Mouse (Mus musculus) adrenal gland, adult 2 months (tissue): ENCODE measurements around the gene Zbtb43. TPM values are rescaled to one million over a fixed set of nuclear protein-coding genes. Genes with fewer than 3 reads are reported as not detected.

Experiments
- DNase-seq: peaks from one replicate; pipeline ENCODE4 v3.0.0; 2021
- polyA plus RNA-seq: library from polyadenylated mRNA; depleted of rRNA; stranded (reverse); fragments of >200 nt; gene quantifications from 2 replicates; pipeline ENCODE4 v1.2.3, GENCODE M21; 2012; rRNA removed
- total RNA-seq, 2 experiments: library from RNA; stranded (reverse); gene quantifications; 2 replicates each; pipeline ENCODE4 v1.2.3; 2021

The Zbtb43 gene
- total and polyA plus RNA-seq, 3 experiments, result 4.9 to 26.4 (median 19.9) TPM

DNA sequence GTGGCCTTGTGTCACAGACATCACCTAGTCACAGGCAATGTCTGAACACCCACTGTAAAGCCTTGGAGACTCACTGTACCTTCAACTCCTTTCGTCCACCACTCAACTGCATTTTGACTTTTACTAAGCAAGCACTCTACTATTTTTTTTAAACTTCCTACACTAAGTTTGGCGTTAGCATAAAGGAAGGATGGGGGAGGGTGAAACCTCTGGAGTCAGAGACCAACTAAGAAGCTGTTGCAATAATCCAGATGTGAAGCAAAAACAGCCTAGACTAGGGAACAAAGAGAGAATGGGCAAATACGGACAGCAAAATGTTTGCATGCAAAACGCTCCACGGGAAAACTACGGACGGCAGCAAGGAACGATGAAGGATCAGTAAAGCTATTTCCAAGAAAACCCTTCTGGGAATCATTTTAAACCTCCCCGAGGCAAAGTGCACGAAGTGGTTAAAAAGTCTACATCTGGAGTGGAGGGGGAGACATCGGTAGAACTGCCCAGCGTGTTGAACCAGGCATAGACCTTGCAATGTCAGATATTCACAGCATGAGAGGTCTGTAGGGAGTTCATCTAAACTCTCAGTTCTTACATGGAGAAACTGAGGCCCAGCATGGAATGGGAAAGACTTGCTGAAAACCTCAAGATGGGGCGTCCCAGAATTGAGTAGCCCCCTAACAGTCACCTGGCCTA, 38.1 kb downstream of the Zbtb43 start:
- no peak for DNase-seq

DNA sequence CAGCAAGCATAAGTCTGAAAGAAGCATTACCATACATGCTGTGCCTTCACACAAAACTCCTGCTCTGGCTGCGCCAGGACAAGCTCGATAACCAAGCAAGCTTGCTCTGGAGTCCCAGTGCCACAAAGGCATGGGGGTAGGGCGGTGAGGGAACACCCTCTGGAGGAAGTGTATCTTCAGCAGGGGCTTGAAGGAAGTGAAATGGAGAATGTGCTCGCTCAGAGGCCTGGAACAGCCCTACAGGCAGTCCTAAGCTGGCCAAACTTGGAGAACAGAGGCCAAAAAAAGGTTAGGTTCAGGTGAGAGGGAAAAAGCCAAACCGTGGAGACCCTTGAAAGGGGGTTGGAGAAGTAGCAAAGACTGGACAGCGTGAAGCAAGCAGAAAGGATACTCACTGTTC, 39.0 kb downstream of the Zbtb43 start:
- no peak for DNase-seq

DNA sequence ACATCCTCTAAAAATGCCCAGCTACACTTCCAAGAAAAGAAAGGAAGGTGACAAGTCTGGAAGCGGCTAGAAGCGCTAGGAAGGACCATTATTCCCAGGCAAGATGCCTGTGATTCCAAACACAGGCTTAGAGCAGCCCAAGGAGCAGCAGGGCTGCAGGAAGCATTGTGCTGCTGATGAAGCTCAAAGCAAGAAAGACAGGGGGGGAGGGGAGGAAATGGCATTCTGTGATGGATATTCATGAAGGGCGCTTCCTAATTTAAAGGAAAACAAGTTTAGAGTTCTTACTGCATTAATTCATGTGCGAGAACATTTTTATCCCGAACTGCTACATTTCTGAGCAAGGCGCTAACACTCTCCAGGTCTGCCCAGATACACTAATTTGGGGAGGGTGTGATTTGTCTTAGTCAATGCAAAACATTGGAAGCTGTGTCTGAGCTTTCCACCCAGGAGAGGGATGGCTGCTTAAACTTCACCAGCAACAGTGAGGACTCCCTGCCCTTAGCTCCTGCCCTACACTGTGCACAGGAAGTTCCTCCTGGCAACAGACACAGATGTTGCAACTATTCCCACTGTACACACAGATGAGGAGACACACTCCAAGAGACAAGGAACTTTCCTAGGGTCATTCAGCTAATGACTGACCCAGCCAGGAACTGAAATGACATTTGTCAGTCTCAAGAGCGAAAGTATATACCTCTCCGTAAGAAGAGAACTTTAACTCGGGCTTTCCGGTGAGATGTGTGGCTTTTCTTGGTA, 41.5 kb downstream of the Zbtb43 start:
- DNase-seq, result no peak

GRCm38 (mm10) chr2:33417454-33417853, 50.9 kb downstream of the Zbtb43 start:
- DNase-seq, result no peak

GRCm38 (mm10) chr2:33414019-33414418, 54.3 kb downstream of the Zbtb43 start:
- no peak for DNase-seq

- peak; percentile 50 for DNase-seq
These were observed 56.2 kb downstream of the Zbtb43 start for GRCm38 (mm10) chr2:33412111-33412510.

- DNase-seq, result no peak
These were observed 64.8 kb downstream of the Zbtb43 start for GRCm38 (mm10) chr2:33403511-33404003.

DNA sequence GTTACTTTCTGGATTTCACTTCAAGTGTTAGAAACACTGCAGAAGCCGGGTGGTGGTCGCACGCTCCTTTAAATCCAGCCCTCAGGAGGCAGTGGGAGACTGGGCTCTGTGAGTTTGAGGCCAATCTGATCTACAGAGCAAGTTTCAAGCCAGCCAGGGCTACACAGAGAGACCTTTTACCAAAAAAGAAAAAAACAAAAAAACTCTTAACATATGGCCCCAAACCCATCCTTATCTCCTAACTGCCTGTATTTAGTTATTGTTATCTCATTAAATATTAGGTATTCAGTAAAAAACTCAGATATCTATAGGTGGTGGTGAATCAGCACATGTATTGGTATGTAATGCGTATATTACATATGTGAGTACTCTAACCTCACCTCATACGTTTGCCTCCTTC, 65.7 kb downstream of the Zbtb43 start:
- DNase-seq, result no peak

GRCm38 (mm10) chr2:33402236-33402635, 66.1 kb downstream of the Zbtb43 start:
- DNase-seq, result peak; percentile 44

DNA sequence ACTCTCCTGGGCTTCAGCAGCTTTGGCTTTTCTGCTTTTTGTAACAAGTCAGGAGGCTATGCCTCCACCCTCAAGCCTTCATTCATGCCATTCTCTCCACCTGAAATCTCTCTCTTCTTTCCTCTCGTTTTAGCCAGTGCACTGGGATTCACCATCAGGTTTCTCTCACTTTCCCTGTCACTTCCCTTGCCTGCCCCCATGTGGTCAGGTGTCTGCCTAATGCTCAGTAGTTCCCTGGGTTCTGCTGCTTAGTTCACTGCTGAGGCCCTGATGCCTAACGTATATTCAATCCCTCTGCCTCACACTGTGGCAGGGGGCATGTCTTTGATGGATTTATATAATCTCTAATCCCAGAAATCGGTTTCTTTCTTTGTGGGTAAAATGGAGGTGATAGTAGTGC, 67.1 kb downstream of the Zbtb43 start:
- no peak for DNase-seq

GRCm38 (mm10) chr2:33400541-33400940, 67.8 kb downstream of the Zbtb43 start:
- no peak for DNase-seq

Other genes starting within 250 kb of the Zbtb43 start
- 1 to 10 TPM; 4.2 to 5.1 TPM for gene Ralgps1, start 97.1 kb downstream of the Zbtb43 start, total RNA-seq
- gene Ralgps1, start 97.1 kb downstream of the Zbtb43 start, polyA plus RNA-seq, result 2.8 and 3.8 TPM in 2 replicates
- 1 to 10 TPM; 6.4 to 7.1 TPM for gene Zbtb34, start 37.2 kb downstream of the Zbtb43 start, total RNA-seq
- 2.4 and 3.8 TPM in 2 replicates for gene Zbtb34, start 37.2 kb downstream of the Zbtb43 start, polyA plus RNA-seq
- not detected for gene Lmx1b, start 172.0 kb upstream of the Zbtb43 start, total RNA-seq
- gene Lmx1b, start 172.0 kb upstream of the Zbtb43 start, polyA plus RNA-seq, result 0.02 TPM in 1 of 2 replicates, not detected in the other